Mouse (Mus musculus): ENCODE results near the gene Dlg2.

Gene Dlg2

DNA sequence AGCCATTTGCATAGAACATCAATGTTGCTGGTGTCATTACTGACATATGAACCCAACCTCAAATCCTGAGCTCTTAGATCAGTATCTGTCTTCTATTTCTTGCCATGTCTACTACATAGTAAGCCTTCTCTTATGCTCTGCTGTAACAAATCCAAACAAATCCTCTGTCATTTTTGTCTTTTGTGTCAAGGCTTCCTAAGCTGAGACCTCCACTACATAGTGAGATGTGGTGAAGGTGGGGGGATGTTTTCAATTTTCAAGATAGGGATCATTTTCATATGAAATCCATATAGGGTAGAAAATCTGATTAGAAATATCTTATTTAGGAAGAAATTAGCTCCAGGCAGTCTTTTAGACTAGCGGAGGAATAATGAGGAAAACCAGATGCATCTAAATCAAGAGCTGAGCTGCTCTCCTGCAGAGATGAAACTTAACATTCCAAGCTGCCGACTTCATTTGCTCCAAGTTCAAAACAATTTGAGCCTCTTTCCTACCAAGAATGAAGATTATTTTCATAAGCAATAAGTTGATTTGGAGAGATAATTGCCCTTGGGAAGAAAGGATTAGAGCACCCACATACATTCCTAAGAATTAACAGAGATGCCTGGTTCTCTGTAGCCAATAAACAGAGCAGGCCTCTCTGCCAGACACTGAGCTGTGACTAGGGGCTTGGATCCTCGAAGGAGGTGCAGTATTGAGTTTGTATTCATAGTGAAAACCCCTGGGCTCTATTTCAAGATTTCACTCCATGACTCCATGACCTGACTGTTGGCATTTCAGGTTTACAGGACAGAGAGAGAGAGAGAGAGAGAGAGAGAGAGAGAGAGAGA is 2009.6 kb downstream of the Dlg2 start:
- DNase-seq: no peak

- DNase-seq: no peak
Measured at GRCm38 (mm10) chr7:92486878-92487277, 2010.4 kb downstream of the Dlg2 start.

GRCm38 (mm10) chr7:92492262-92492661 is 2015.8 kb downstream of the Dlg2 start:
- DNase-seq: no peak

GRCm38 (mm10) chr7:92493521-92493920 is 2017.0 kb downstream of the Dlg2 start:
- DNase-seq: no peak

Measured in cerebellum, postnatal 14 days (tissue).